In genomic region chr2:11333301-11334017, GRCm38 (mm10) we compare ENCODE assay signal across 8 mouse cellular contexts.
A peak's percentile ranks its signal among the peaks of the same experiment; 100 is the strongest.
DNase-seq lines count a peak whose midpoint lies in the region; ATAC-seq and TF ChIP-seq lines count a peak whose summit lies in the region.

No protein-coding gene starts in this region.

- ATAC-seq in intestine, embryonic 16.5 days: no peak
- no peak for ATAC-seq in intestine, postnatal 0 days
- ATAC-seq in megakaryocyte, adult 5-6 weeks (ENCODE audit: poor library complexity, severe bottlenecking): peak; percentile 76

- no peak for TF ChIP-seq POLR2A in bone marrow, adult 2 months (IDR thresholded peaks at IDR 0.05; ENCODE audit: borderline replicate concordance, control insufficient read depth, low read depth, low read length)

- H3K4me1 ChIP-seq in intestine, embryonic 16.5 days (ENCODE audit: control insufficient read depth, insufficient read depth, low read length): peaks cover 9% of the 10 kb centered on the region; the same call in 1 of the 2 replicates
- no peaks in the 10 kb centered on the region for H3K4me1 ChIP-seq in intestine, postnatal 0 days (replicated peaks; ENCODE audit: control insufficient read depth, insufficient read depth, low read length)
- H3K4me1 ChIP-seq in bone marrow, adult 2 months (ENCODE audit: control insufficient read depth, insufficient read depth, low read length): no peaks in the 10 kb centered on the region; the same call in 1 of the 2 replicates

- WGBS in intestine, embryonic 16.5 days: 57% methylated on average over 14 of the region's 14 CpGs
- 54% methylated on average over 14 of the region's 14 CpGs for WGBS in intestine, postnatal 0 days
- WGBS in bone marrow, adult 2 months: 19% methylated on average over 14 of the region's 14 CpGs

- H3K9me3 ChIP-seq in intestine, embryonic 16.5 days (ENCODE audit: control insufficient read depth, low read length): no peaks in the 10 kb centered on the region
- H3K9me3 ChIP-seq in intestine, postnatal 0 days (ENCODE audit: control insufficient read depth): no peaks in the 10 kb centered on the region

- 0 out of 2 replicates have a peak overlapping the region, but pooled peaks have one; percentile 6 for H3K9ac ChIP-seq in intestine, embryonic 16.5 days (ENCODE audit: low read depth, low read length)
- no peak overlapping the region for H3K9ac ChIP-seq in intestine, postnatal 0 days (ENCODE audit: low read depth, low read length)

- peak; percentile 43 for DNase-seq in CD4-positive, CD25-positive, alpha-beta regulatory T cell, adult 2 months (ENCODE audit: low read depth, low spot score)
- peak; percentile 12 for DNase-seq in kidney, postnatal 14 days
- DNase-seq in Muller cell, postnatal 12 days (ENCODE audit: inconsistent ontology term): no peak
- DNase-seq in gastrocnemius, postnatal 4 days (ENCODE audit: low spot score in 2 of 2): no peak

- H3K36me3 ChIP-seq in intestine, embryonic 16.5 days (ENCODE audit: control insufficient read depth, insufficient read depth, low read length): no peaks in the 10 kb centered on the region
- no peaks in the 10 kb centered on the region for H3K36me3 ChIP-seq in intestine, postnatal 0 days (ENCODE audit: control insufficient read depth, insufficient read depth)

- H3K4me3 ChIP-seq in intestine, embryonic 16.5 days (ENCODE audit: low read length): no peak overlapping the region
- H3K4me3 ChIP-seq in intestine, postnatal 0 days (ENCODE audit: low read depth, low read length): no peak overlapping the region
- peak overlapping the region; percentile 33 for H3K4me3 ChIP-seq in bone marrow, adult 2 months (replicated peaks; ENCODE audit: control insufficient read depth, low read depth, low read length)

- no peaks in the 10 kb centered on the region for H3K27me3 ChIP-seq in intestine, embryonic 16.5 days (replicated peaks; ENCODE audit: control insufficient read depth, insufficient read depth, low read length)
- no peaks in the 10 kb centered on the region for H3K27me3 ChIP-seq in intestine, postnatal 0 days (replicated peaks; ENCODE audit: control insufficient read depth, insufficient read depth, low read length)

- H3K4me2 ChIP-seq in intestine, embryonic 16.5 days (ENCODE audit: low read depth, low read length): no peak overlapping the region
- H3K4me2 ChIP-seq in intestine, postnatal 0 days (replicated peaks; ENCODE audit: low read depth): no peak overlapping the region; the same call in 1 of the 2 replicates

- no peak for TF ChIP-seq CTCF in intestine, postnatal 0 days (IDR thresholded peaks at IDR 0.05; ENCODE audit: low read depth)
- no peak for TF ChIP-seq CTCF in bone marrow, adult 2 months (IDR thresholded peaks at IDR 0.05; ENCODE audit: control insufficient read depth, insufficient read depth, low read length)

- H3K27ac ChIP-seq in intestine, embryonic 16.5 days (ENCODE audit: low read length): no peak overlapping the region
- no peak overlapping the region for H3K27ac ChIP-seq in intestine, postnatal 0 days (ENCODE audit: low read depth, low read length)
- H3K27ac ChIP-seq in bone marrow, adult 2 months (ENCODE audit: control insufficient read depth, insufficient read depth, low read depth, low read length, poor library complexity): peak overlapping the region; percentile 88

Comparison
In these comparisons a context has a peak if more than half of its experiments do, and no peak if none do; other contexts are left out.
1. DNase-seq: peak in CD4-positive, CD25-positive, alpha-beta regulatory T cell, adult 2 months (single experiment) and kidney, postnatal 14 days (single experiment); none in Muller cell, postnatal 12 days (single experiment) and gastrocnemius, postnatal 4 days (0 of 2).